Mouse (Mus musculus) stomach, embryonic 16.5 days (tissue): ENCODE data around the gene Rgs6. TPM values are rescaled to one million over a fixed set of nuclear protein-coding genes. Genes with fewer than 3 reads are reported as not detected.

Experiments used
- ATAC-seq: fragments of 200-750 bp; cut with Nextera tagmentation; 2 replicates; pipeline ENCODE4 v1.8.0; 2017; ENCODE audit warnings: moderate number of reproducible peaks, moderate TSS enrichment; ENCODE audit not compliant: insufficient read depth, low FRiP score
- H3K27ac ChIP-seq: fragments of 300-500 bp; sonication (generic); 2 replicates; pipeline ENCODE4 v1.5.1; 2014; ENCODE audit warnings: low read length
- H3K27me3 ChIP-seq: fragments of 300-500 bp; sonication (generic); 2 replicates; pipeline ENCODE4 v1.6.1; 2014; ENCODE audit warnings: low read length, control low read depth, mixed read lengths; ENCODE audit not compliant: control insufficient read depth, insufficient read depth
- H3K36me3 ChIP-seq: fragments of 300-500 bp; sonication (generic); 2 replicates; pipeline ENCODE4 v1.6.1; 2014; ENCODE audit warnings: low read length; ENCODE audit not compliant: control insufficient read depth, insufficient read depth
- H3K4me1 ChIP-seq: fragments of 300-500 bp; sonication (generic); 2 replicates; pipeline ENCODE4 v1.6.1; 2014; ENCODE audit warnings: low read length, control low read depth, mixed read lengths; ENCODE audit not compliant: control insufficient read depth, insufficient read depth
- H3K4me2 ChIP-seq: fragments of 300-500 bp; sonication (generic); 2 replicates; pipeline ENCODE4 v1.6.1; 2014; ENCODE audit warnings: low read depth, low read length, mixed read lengths
- H3K4me3 ChIP-seq: fragments of 300-500 bp; sonication (generic); replicated peaks from 2 replicates; pipeline ENCODE4 v1.5.1; 2014; ENCODE audit warnings: mild to moderate bottlenecking, low read length
- H3K9ac ChIP-seq: fragments of 300-500 bp; sonication (generic); 2 replicates; pipeline ENCODE4 v1.6.1; 2014; ENCODE audit warnings: low read length
- H3K9me3 ChIP-seq: fragments of 300-500 bp; sonication (generic); replicated peaks from 2 replicates; pipeline ENCODE4 v1.6.1; 2016; ENCODE audit warnings: low read length, control low read depth; ENCODE audit not compliant: control insufficient read depth
- WGBS: fragments of 180-500 bp; shearing (Covaris S2); extraction: QIAGEN DNeasy Blood & Tissue Kit; methylation state at CpG from one replicate; pipeline ENCODE4 v1.1.7; 2014; 5-methylcytosine and 5-hydroxymethylcytosine counted together
- polyA plus RNA-seq: library from polyadenylated mRNA; unstranded; fragments of >200 nt; fragmentation: Nextera tagmentation; extraction: Ambion mirVana; gene quantifications from 2 replicates; pipeline ENCODE4 v1.2.1, GENCODE M21; 2015

Gene Rgs6
- polyA plus RNA-seq, 1 experiment from 2014 or later, result 1.5 TPM

- ATAC-seq, result peak; percentile 76
- 1% methylated on average over 86 of the region's 86 CpGs for WGBS
- Histone ChIP-seq H3K4me2 (peak overlapping the region; percentile 94), H3K9ac (peak overlapping the region; percentile 73), H3K27me3 (peaks cover 30% of the 10 kb centered on the region), H3K4me1 (0 out of 2 replicates have a peak, but pooled peaks cover 4% of the 10 kb centered on the region), H3K27ac (no peak overlapping the region), H3K9me3 (no peaks in the 10 kb centered on the region), H3K36me3 (no peaks in the 10 kb centered on the region), H3K4me3 (peak overlapping the region; percentile 48)
Observed at GRCm38 (mm10) chr12:82616813-82617681, 29.0 kb downstream of the Rgs6 start.

GRCm38 (mm10) chr12:82617682-82618370 is 29.7 kb downstream of the Rgs6 start:
- Histone ChIP-seq H3K4me3 (peak overlapping the region; percentile 48), H3K36me3 (no peaks in the 10 kb centered on the region), H3K27me3 (peaks cover 30% of the 10 kb centered on the region), H3K4me2 (peak overlapping the region; percentile 94), H3K4me1 (0 out of 2 replicates have a peak, but pooled peaks cover 4% of the 10 kb centered on the region), H3K9me3 (no peaks in the 10 kb centered on the region), H3K27ac (no peak overlapping the region), H3K9ac (peak overlapping the region; percentile 73)
- ATAC-seq, result no peak
- WGBS, result 20% methylated on average over 20 of the region's 20 CpGs

GRCm38 (mm10) chr12:82640441-82640840 is 52.3 kb downstream of the Rgs6 start:
- H3K9ac ChIP-seq, result no peak overlapping the region
- no peaks in the 10 kb centered on the region for H3K9me3 ChIP-seq
- H3K4me2 ChIP-seq, result no peak overlapping the region
- no peak overlapping the region for H3K4me3 ChIP-seq
- H3K36me3 ChIP-seq, result no peaks in the 10 kb centered on the region
- no peaks in the 10 kb centered on the region for H3K4me1 ChIP-seq
- H3K27ac ChIP-seq, result no peak overlapping the region
- H3K27me3 ChIP-seq, result no peaks in the 10 kb centered on the region
- no peak for ATAC-seq
- 88% methylated on average over 10 of the region's 10 CpGs for WGBS

GRCm38 (mm10) chr12:82647876-82648275 is 59.8 kb downstream of the Rgs6 start:
- no peaks in the 10 kb centered on the region for H3K4me1 ChIP-seq
- H3K4me2 ChIP-seq, result no peak overlapping the region
- H3K27ac ChIP-seq, result no peak overlapping the region
- no peaks in the 10 kb centered on the region for H3K27me3 ChIP-seq
- no peaks in the 10 kb centered on the region for H3K9me3 ChIP-seq
- H3K36me3 ChIP-seq, result no peaks in the 10 kb centered on the region
- WGBS, result 88% methylated on average over 4 of the region's 4 CpGs
- H3K9ac ChIP-seq, result no peak overlapping the region
- H3K4me3 ChIP-seq, result no peak overlapping the region
- ATAC-seq, result no peak

GRCm38 (mm10) chr12:82649991-82650390 is 61.9 kb downstream of the Rgs6 start:
- Histone ChIP-seq H3K9me3 (no peaks in the 10 kb centered on the region), H3K9ac (no peak overlapping the region), H3K4me2 (no peak overlapping the region), H3K27me3 (no peaks in the 10 kb centered on the region), H3K4me1 (no peaks in the 10 kb centered on the region), H3K27ac (no peak overlapping the region), H3K36me3 (no peaks in the 10 kb centered on the region), H3K4me3 (no peak overlapping the region)
- no peak for ATAC-seq
- WGBS, result 49% methylated on average over 5 of the region's 5 CpGs

- H3K9ac ChIP-seq, result no peak overlapping the region
- ATAC-seq, result peak; percentile 78; the same call in 1 of the 2 replicates
- WGBS, result 33% methylated on average over 7 of the region's 7 CpGs
- no peak overlapping the region for H3K4me3 ChIP-seq
- no peaks in the 10 kb centered on the region for H3K9me3 ChIP-seq
- no peaks in the 10 kb centered on the region for H3K27me3 ChIP-seq
- no peaks in the 10 kb centered on the region for H3K36me3 ChIP-seq
- H3K27ac ChIP-seq, result peak overlapping the region; percentile 62; the same call in 1 of the 2 replicates
- H3K4me2 ChIP-seq, result 0 out of 2 replicates have a peak overlapping the region, but pooled peaks have one; percentile 1
- peaks cover 9% of the 10 kb centered on the region for H3K4me1 ChIP-seq
Observed at GRCm38 (mm10) chr12:82664598-82664997, 76.5 kb downstream of the Rgs6 start.

- 66% methylated on average over 3 of the region's 3 CpGs for WGBS
- peaks cover 9% of the 10 kb centered on the region for H3K4me1 ChIP-seq
- H3K9me3 ChIP-seq, result no peaks in the 10 kb centered on the region
- H3K36me3 ChIP-seq, result no peaks in the 10 kb centered on the region
- no peak overlapping the region for H3K4me3 ChIP-seq
- no peak overlapping the region for H3K27ac ChIP-seq
- no peak overlapping the region for H3K4me2 ChIP-seq
- ATAC-seq, result no peak
- no peak overlapping the region for H3K9ac ChIP-seq
- H3K27me3 ChIP-seq, result no peaks in the 10 kb centered on the region
Observed at GRCm38 (mm10) chr12:82667441-82667840, 79.3 kb downstream of the Rgs6 start.

GRCm38 (mm10) chr12:82670201-82670737 is 82.2 kb downstream of the Rgs6 start:
- Histone ChIP-seq H3K4me1 (no peaks in the 10 kb centered on the region), H3K4me2 (no peak overlapping the region), H3K36me3 (no peaks in the 10 kb centered on the region), H3K27ac (no peak overlapping the region), H3K4me3 (no peak overlapping the region), H3K9ac (no peak overlapping the region), H3K27me3 (no peaks in the 10 kb centered on the region), H3K9me3 (no peaks in the 10 kb centered on the region)
- no peak for ATAC-seq
- 73% methylated on average over 4 of the region's 4 CpGs for WGBS

GRCm38 (mm10) chr12:82671591-82671990 is 83.5 kb downstream of the Rgs6 start:
- no peak overlapping the region for H3K9ac ChIP-seq
- no peak overlapping the region for H3K4me2 ChIP-seq
- 81% methylated on average over 5 of the region's 5 CpGs for WGBS
- ATAC-seq, result no peak
- no peaks in the 10 kb centered on the region for H3K27me3 ChIP-seq
- no peaks in the 10 kb centered on the region for H3K9me3 ChIP-seq
- no peaks in the 10 kb centered on the region for H3K4me1 ChIP-seq
- no peak overlapping the region for H3K27ac ChIP-seq
- no peak overlapping the region for H3K4me3 ChIP-seq
- no peaks in the 10 kb centered on the region for H3K36me3 ChIP-seq
